Mouse (Mus musculus) 3134 (cell line): ENCODE data around the gene 1700067P10Rik.
A peak's percentile ranks its signal among the peaks of the same experiment; 100 is the strongest.

Source experiments
- DNase-seq: peaks from one replicate; pipeline ENCODE4 v3.0.0-alpha.2; 2011; ENCODE audit warnings: low spot score; ENCODE audit not compliant: insufficient read length; ENCODE audit errors: extremely low read depth

The 1700067P10Rik gene

GRCm38 (mm10) chr17:48095718-48096121 lies 6.6 kb downstream of the 1700067P10Rik start:
- DNase-seq, result no peak

GRCm38 (mm10) chr17:48096321-48096720 lies 7.2 kb downstream of the 1700067P10Rik start:
- DNase-seq, result no peak

- no peak for DNase-seq
Observed at GRCm38 (mm10) chr17:48097011-48097742, 8.1 kb downstream of the 1700067P10Rik start.

DNA sequence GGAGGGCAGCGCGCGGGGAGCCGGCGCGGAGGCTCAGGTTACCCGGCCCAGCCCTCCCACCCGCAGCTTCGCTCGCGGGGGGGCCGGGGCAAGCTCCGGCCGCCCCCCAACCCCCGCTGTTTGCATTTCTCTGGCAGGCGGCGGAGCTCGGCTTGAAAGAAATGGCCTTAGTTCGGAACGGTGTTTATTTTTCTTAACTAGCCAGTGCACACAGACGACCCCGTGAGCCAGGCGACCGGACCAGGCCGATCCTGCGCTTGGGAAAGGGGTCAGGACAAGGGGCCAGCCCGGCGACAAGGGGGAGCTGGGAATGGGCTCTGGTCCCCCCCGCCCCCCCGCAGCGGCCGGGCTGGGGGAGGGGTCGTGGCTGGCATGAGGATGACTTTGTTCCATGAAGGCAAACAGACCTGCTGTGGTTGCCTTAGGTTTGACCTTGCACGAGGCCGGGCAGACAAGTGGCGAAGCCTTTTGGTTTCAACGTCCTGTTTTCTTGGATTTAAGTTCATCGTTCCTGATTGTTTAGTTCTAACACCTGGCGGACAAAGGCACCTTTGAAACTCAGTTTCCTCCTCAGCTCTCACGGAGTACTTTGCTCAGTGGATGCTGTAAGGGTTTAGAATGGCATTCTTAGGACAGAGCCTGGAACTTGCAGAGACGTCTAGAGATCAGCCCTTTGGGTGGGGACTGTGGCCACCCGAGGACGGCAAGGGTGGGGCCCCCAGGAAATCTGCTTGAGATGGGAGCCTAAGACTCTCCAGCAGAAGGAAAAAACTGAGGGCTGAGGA lies 8.8 kb downstream of the 1700067P10Rik start:
- DNase-seq, result no peak

GRCm38 (mm10) chr17:48098528-48098890 lies 9.4 kb downstream of the 1700067P10Rik start:
- no peak for DNase-seq

DNA sequence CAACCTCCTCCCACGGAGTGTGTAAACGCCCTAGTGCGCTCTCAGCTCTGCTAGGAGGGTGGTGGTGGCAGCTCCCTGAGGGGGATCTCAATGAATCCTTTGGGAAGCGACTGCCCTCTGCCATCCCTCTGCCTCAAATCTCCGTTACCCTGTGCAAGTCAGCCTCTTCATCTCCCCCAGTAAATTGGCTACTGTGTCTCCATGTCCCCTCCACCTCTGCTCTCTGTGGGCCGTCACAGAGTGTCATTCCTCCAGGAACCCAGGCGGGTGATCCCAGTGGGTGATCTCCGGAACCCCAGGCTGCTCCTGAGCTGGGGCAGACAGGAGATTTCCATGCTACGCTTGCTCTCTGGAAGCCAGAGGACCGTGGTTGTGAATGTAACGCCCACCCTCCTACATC lies 10.2 kb downstream of the 1700067P10Rik start:
- DNase-seq, result no peak

DNA sequence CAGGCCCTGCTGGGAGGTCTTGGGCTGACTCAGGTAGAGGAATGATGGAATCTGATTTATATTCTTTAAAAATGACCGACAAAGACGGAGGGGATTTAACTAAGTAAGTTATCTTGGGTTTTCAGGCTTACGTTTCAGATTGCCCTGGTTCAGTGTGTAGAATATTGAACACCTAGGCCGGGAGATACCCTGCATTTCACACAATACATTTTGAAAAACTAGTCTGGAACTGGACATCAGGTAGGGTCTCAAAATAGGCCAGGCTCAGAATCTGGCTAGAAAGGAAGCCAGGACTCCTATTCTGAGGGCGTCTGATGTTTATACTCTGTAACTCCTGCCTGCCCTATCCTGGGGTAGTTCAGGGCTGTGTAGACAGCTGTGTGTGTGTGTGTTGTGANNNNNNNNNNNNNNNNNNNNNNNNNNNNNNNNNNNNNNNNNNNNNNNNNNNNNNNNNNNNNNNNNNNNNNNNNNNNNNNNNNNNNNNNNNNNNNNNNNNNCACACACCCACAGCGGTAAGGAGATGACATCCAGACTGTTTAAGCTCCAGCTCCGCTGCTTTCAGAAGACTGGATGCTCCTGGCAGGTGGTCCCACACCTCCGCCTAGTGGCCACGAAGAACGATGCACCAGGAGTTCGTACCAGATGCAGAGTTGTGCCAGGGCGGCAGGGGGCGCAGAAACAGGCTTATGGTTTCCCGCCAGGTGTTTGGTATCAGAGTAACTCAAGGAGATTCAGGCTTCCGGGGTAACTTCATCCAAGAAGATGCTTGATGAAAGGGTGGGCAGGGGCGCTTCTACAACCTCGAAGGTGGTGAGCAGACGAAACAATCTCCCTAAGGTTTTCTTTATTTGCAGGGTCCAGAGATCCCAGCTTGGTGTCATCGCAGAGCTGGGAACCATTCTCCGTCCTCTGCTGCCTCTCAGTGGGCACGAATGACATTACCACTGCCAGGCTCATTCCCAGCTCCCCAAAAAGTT lies 11.6 kb downstream of the 1700067P10Rik start:
- peak; percentile 61 for DNase-seq

DNA sequence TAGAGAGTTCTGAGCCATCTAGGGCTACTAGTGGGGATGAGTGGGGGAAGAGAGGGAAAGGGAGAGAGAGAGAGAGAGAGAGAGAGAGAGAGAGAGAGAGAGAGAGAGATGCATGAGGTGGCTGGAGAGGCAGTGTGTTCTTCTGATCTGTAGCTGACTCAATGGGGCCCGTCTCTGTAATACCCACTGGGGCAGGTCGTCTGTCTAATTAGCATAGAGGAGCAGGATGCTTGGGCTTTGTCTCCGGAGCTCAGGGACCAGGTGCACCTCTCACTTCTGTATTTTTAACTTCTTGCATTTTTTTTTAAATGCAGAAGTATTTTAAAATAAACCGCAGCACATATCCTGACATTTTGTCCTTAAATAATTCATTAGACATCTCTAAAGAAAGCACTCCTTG lies 18.2 kb downstream of the 1700067P10Rik start:
- DNase-seq, result no peak

GRCm38 (mm10) chr17:48107862-48108261 lies 18.7 kb downstream of the 1700067P10Rik start:
- DNase-seq, result no peak

DNA sequence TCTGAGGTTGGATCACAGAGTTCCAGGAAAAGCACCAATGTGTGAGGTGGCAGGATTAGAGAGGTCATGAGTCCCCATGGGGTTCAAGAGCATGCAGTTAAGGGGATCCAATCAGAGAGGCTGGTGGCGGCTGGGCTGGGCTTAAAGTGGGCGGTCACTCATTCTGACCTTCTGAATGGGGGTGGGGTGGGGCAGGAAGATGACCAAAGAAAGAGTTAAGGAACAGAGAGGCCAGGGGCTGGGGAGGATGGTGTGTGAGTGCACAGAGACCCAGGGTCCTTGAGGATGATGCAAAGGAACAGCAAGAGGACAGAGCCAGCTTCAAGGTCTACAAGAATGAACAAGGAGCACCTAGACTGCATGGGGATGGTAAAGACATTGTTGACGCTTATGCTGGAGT lies 19.4 kb downstream of the 1700067P10Rik start:
- DNase-seq, result no peak

GRCm38 (mm10) chr17:48110547-48111287 lies 21.6 kb downstream of the 1700067P10Rik start:
- no peak for DNase-seq

DNA sequence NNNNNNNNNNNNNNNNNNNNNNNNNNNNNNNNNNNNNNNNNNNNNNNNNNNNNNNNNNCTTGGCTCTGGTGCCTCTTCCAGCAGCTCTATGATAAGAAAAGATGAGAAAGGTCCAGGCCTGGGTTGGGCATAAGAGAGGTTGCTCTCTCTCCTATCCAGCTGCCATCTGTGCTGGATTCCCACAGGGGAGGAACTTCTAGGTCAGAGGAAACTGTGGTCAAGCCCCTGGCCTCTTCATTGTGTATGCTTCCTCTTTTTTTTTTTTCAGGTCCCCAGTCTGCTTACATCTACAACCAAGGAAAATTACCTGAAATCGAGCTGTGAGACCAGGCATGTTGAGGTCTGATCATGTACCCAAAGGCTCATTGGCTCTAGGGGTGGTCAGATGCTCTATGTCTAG lies 29.5 kb downstream of the 1700067P10Rik start:
- no peak for DNase-seq

DNA sequence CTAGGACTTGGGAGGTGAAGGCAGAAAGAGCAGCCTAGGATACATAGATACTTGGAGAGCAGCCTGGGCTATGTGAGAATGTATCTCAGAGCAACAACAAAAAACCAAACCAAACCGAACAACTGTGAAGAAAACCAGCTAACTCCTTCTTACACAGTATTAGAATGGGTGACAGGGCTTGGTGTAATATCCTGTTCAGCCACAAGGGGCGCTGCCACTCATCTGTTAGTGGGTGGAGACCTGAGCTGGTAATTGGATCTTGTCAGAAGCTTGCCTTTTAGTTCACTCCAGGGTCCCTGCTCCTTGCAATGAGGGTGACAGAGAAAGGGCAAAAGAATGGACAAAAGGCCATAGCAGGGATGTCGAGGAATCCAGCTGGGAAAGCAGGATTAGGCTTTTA lies 30.5 kb downstream of the 1700067P10Rik start:
- no peak for DNase-seq

- no peak for DNase-seq
Observed at GRCm38 (mm10) chr17:48120456-48120855, 31.3 kb downstream of the 1700067P10Rik start.

GRCm38 (mm10) chr17:48132810-48133209 lies 43.7 kb downstream of the 1700067P10Rik start:
- DNase-seq, result no peak
